Mouse (Mus musculus): ENCODE results near the gene Mr1.

Mr1 gene

GRCm38 (mm10) chr1:155096620-155097261 lies 49.9 kb downstream of the Mr1 start:
- DNase-seq (ENCODE audit: low read depth in 2 of 2, low spot score in 2 of 2), result no peak

DNA sequence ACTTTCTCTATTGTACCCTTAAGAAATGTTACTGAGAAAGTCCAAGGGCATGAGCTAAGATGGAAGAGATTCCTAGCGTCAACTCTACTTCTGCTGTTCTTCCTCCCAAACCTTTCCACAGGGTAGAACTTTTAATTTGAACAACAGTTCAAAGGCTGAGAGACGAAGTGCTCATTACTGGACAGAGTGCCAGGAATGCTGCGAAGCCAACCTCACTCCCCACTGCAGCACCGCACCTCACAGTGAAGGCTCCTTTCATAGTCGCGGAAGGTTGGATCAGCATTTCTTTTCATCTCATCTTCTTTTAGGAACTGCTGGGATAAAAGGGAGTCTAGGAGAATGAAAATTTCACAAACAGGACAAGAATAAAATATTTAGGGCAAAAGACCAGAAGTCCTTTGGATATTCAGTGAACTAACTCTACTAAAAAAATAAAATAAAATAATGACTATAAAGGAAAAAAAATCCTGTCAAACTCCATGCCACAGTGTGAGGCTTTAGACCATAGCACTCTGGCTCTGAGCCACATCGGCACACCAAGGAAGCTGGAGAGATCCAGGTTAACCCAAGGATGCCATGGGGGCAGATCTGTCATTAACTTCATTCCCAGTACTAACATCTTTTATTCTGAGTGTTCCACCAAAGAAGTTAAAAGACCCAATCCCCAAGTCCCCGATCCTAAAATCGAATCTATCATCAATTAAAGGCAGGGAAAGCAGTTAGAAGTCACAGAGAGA lies 52.5 kb downstream of the Mr1 start:
- DNase-seq (ENCODE audit: low read depth in 2 of 2, low spot score in 2 of 2), result no peak

- DNase-seq (ENCODE audit: low read depth in 2 of 2, low spot score in 2 of 2), result no peak
These were observed 53.3 kb downstream of the Mr1 start for GRCm38 (mm10) chr1:155093145-155093791.

DNA sequence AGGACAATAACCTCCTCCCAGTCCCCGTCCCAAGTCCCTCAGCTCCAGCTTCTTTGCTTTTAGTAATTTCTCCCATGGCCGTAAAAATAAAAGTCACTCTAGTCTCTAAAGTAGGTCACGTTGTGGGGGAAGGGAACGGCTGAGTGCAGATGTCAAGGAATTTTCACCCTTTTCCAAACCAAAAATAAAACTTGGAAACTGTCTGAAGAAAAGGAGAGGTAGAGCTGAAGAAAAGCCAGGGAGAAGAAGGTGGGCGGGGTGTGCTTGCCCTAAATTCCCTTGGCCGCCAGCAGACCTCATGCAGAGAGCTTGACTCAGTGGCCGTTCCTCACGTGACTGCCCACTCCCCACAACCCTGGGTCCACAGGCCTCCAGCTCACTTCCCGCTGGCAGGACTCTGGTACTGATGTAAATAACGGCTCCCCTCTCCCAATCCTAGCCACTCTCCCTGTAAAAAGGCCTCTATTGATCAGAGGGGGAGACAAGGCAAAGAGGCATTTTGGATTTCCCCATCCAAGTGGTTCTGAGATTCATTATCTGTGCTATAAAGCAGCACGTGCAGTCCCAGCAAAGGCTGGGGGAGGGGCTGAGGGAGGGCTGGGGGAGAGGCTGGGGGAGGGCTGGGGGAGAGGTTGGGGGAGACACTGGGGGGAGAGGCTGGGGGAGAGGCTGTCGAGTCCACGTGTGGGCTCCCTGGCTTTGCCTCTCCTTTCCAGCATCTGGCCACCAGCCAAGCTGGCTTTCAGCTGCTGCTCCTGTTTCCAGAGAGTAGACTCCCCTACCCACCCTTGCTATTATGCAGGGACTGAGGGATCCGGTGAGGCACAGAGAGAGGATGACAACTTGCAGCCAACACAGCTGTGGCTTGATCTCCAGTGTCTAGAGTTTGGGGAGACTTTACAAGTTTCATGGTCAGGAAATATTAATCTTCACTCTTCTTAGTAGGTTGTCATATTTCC lies 54.5 kb downstream of the Mr1 start:
- DNase-seq (ENCODE audit: low read depth in 2 of 2, low spot score in 2 of 2), result no peak

GRCm38 (mm10) chr1:155091374-155091841 lies 55.2 kb downstream of the Mr1 start:
- DNase-seq (ENCODE audit: low read depth in 2 of 2, low spot score in 2 of 2), result no peak

GRCm38 (mm10) chr1:155090736-155091135 lies 55.9 kb downstream of the Mr1 start:
- no peak for DNase-seq (ENCODE audit: low read depth in 2 of 2, low spot score in 2 of 2)

- DNase-seq (ENCODE audit: low read depth in 2 of 2, low spot score in 2 of 2), result no peak
These were observed 56.3 kb downstream of the Mr1 start for GRCm38 (mm10) chr1:155090327-155090726.

GRCm38 (mm10) chr1:155088847-155089603 lies 57.6 kb downstream of the Mr1 start:
- no peak for DNase-seq (ENCODE audit: low read depth in 2 of 2, low spot score in 2 of 2)

GRCm38 (mm10) chr1:155088046-155088445 lies 58.6 kb downstream of the Mr1 start:
- DNase-seq (ENCODE audit: low read depth in 2 of 2, low spot score in 2 of 2), result no peak

- peak; percentile 29 to 39 for DNase-seq (ENCODE audit: low read depth in 2 of 2, low spot score in 2 of 2)
These were observed 59.7 kb downstream of the Mr1 start for GRCm38 (mm10) chr1:155086893-155087292.

- DNase-seq (ENCODE audit: low read depth in 2 of 2, low spot score in 2 of 2), result no peak
These were observed 60.2 kb downstream of the Mr1 start for GRCm38 (mm10) chr1:155086416-155086815.

DNA sequence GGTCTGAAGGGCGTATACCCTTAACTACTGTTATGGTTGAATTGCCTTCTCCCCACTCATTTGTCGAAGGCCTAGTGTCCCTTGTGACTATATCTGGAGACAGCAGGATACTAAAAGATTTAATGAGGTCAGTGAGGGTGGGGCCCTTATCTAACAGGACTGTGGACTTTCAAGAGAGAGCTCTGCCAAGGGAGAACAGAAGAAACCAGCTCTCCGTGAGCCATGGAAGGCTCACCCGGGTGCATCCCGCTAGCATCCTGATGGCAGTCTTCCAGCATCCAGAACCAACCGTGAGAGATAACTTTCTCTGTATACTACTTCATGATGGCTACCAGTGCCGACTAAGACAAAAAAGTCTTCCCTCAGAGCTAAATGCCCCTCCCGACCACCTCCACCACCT lies 61.8 kb downstream of the Mr1 start:
- no peak for DNase-seq (ENCODE audit: low read depth in 2 of 2, low spot score in 2 of 2)

GRCm38 (mm10) chr1:155083271-155084265 lies 63.0 kb downstream of the Mr1 start:
- peak; percentile 59 to 65 for DNase-seq (ENCODE audit: low read depth in 2 of 2, low spot score in 2 of 2)

- peak in 1 of 2 experiments; percentile 21 for DNase-seq (ENCODE audit: low read depth in 2 of 2, low spot score in 2 of 2)
These were observed 63.7 kb downstream of the Mr1 start for GRCm38 (mm10) chr1:155082965-155083268.

DNA sequence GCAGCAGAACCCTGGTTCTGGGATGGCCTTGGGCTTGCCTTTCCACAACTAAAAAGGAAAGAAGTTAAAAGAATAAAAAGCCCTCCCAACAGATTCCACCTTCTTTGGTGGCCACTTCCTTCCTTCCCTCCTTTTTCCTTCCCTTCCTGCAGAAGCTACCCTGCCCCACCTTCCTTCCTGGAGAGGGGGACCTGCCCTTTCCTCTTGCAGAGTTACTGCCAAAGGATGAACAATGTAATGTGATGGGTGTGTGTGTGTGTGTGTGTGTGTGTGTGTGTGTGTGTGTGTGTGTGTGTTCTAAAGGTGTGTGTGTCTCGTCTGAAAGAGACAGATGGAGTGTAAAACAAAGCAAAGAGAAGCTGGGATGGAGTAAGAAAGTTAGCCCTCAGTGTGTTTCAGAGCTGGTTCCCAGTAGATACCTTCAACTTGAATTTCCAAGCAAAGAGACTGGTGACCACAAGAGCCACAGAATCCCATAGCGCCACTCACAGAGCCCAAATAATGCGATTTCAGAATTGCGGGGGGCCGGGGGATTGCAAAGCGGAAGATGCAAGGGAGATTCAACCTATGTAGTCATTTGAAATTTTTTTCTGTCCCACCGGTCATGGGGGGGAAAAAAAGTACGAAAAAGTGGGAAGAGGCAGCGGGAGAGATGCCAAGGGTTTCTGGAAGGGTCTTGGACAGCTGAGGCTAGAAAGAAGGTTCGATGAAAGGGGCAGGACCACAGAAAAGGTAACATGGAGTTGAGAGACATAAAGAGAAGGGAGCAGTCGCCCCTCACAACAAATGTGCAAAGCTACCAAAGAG lies 64.3 kb downstream of the Mr1 start:
- no peak for DNase-seq (ENCODE audit: low read depth in 2 of 2, low spot score in 2 of 2)

- no peak for DNase-seq (ENCODE audit: low read depth in 2 of 2, low spot score in 2 of 2)
These were observed 68.9 kb downstream of the Mr1 start for GRCm38 (mm10) chr1:155077675-155078074.

All from CD8-positive naive resting alpha-beta T cell, adult 2 months (primary cell).